Mouse (Mus musculus): ENCODE results near the gene Ankrd23. TPM values are rescaled to one million over a fixed set of nuclear protein-coding genes. Genes with fewer than 3 reads are reported as not detected.

Gene Ankrd23
- total and polyA plus RNA-seq, 3 experiments, result 2.9 to 3.7 TPM; not detected in 1

DNA sequence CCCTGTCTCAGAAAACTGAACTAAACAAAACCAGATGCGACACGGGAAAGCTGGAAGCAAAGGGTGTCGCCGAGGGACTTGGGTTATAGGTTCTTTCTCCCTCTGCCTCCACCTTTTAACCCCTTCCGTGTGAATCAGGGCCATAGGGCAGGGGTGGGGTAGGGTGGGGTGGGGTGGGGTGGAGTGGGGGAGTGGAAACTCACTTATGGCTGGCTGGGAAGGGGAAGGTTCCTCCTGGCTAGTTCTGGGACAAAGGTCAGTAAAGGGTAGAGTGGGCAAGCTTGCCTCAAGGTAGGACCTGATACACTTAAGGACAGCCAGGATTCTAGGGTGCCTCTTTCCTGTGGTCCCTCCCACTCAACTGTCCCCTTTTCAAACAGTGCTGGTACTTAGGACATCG lies 43.4 kb downstream of the Ankrd23 start:
- Histone ChIP-seq H3K4me1 (ENCODE audit: control insufficient read depth in 1 of 2, insufficient read depth in 2 of 2, low read length in 2 of 2) (no peaks in the 10 kb centered on the region), H3K27ac (ENCODE audit: control insufficient read depth, low read depth, low read length) (no peak overlapping the region), H3K36me3 (ENCODE audit: control insufficient read depth in 1 of 2, insufficient read depth in 2 of 2, low read length in 2 of 2) (no peaks in the 10 kb centered on the region), H3K79me2 (ENCODE audit: control insufficient read depth, insufficient read depth, low read length, poor library complexity) (no peaks in the 10 kb centered on the region), H3K4me3 (ENCODE audit: control insufficient read depth in 1 of 2, insufficient read depth in 1 of 2, low read depth in 2 of 2, low read length in 2 of 2) (no peak overlapping the region), H3K27me3 (ENCODE audit: control insufficient read depth in 1 of 2, insufficient read depth in 2 of 2, low read length in 2 of 2) (no peaks in the 10 kb centered on the region), H3K9me3 (replicated peaks; ENCODE audit: insufficient read depth, low read length) (no peaks in the 10 kb centered on the region), H3K9ac (ENCODE audit: control insufficient read depth, low read depth, low read length, poor library complexity, severe bottlenecking) (no peak overlapping the region)
- no peak for TF ChIP-seq BHLHE40 (IDR thresholded peaks at IDR 0.05; ENCODE audit: borderline replicate concordance, low read depth, low read length)
- DNase-seq (ENCODE audit: low read depth, low spot score), result no peak

DNA sequence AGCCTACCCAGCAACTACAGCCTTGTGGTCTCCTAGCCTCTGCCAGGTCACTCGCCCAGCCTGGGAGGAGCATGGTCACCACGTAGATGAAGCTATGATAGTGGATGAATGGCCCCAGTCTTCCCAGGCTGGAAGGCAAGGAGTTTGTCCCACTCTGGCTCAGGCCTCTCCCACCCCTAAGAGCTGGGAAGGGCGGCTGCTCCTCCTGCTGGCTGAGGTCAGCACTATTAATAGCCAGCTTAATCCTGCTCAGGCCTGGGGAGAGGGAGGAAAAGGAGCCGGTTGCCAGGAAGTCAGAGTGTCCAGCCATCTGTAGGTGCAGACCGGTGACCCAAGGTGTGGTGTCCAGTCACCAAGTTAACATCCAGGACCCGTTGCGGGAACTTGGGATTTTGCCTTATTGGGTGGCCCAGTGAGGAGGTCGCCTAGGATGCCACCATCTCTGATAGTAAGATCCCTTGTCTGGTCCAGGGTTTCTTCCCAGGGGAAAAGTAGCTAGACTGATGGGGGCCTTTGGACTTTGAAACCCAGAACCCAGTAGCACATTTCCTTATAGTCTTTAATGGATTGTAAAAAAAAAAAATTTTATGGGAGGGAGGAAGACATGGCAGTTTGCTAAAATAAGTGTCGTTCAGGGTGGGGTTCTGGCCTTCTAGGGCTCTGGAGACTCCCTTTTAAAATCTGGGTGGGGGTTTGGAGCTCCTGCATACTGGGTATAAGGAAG lies 44.1 kb downstream of the Ankrd23 start:
- no peaks in the 10 kb centered on the region for H3K4me1 ChIP-seq (ENCODE audit: control insufficient read depth in 1 of 2, insufficient read depth in 2 of 2, low read length in 2 of 2)
- H3K27me3 ChIP-seq (ENCODE audit: control insufficient read depth in 1 of 2, insufficient read depth in 2 of 2, low read length in 2 of 2), result no peaks in the 10 kb centered on the region
- H3K9ac ChIP-seq (ENCODE audit: control insufficient read depth, low read depth, low read length, poor library complexity, severe bottlenecking), result no peak overlapping the region
- H3K27ac ChIP-seq (ENCODE audit: control insufficient read depth, low read depth, low read length), result no peak overlapping the region
- no peaks in the 10 kb centered on the region for H3K79me2 ChIP-seq (ENCODE audit: control insufficient read depth, insufficient read depth, low read length, poor library complexity)
- no peaks in the 10 kb centered on the region for H3K9me3 ChIP-seq (replicated peaks; ENCODE audit: insufficient read depth, low read length)
- no peaks in the 10 kb centered on the region for H3K36me3 ChIP-seq (ENCODE audit: control insufficient read depth in 1 of 2, insufficient read depth in 2 of 2, low read length in 2 of 2)
- TF ChIP-seq CTCF (IDR thresholded peaks at IDR 0.05 in 2 of 3, conservative IDR thresholded peaks at IDR 0.05 in 1 of 3; ENCODE audit: control insufficient read depth in 1 of 3, insufficient read depth in 1 of 3, low read depth in 2 of 3, low read length in 3 of 3, poor library complexity in 1 of 3, severe bottlenecking in 1 of 3), result peak in 1 of 3 experiments; percentile 12; a peak in 1 of 6 replicates
- no peak for TF ChIP-seq ZNF384 (IDR thresholded peaks at IDR 0.05; ENCODE audit: low read depth, low read length)
- no peak for TF ChIP-seq MXI1 (IDR thresholded peaks at IDR 0.05; ENCODE audit: low read depth, low read length)
- TF ChIP-seq JUND (IDR thresholded peaks at IDR 0.05; ENCODE audit: low read depth, low read length), result no peak
- TF ChIP-seq USF1 (IDR thresholded peaks at IDR 0.05; ENCODE audit: low read depth, low read length), result no peak
- TF ChIP-seq MEF2A (IDR thresholded peaks at IDR 0.05; ENCODE audit: extremely low read depth, insufficient replicate concordance, low read depth, low read length, poor library complexity, severe bottlenecking), result no peak
- TF ChIP-seq ELF1 (IDR thresholded peaks at IDR 0.05; ENCODE audit: low read depth, low read length), result no peak
- TF ChIP-seq RCOR1 (IDR thresholded peaks at IDR 0.05; ENCODE audit: low read depth, low read length), result no peak
- TF ChIP-seq NELFE (IDR thresholded peaks at IDR 0.05; ENCODE audit: low read depth, low read length), result no peak
- peak; percentile 4 for TF ChIP-seq RAD21 (IDR thresholded peaks at IDR 0.05; ENCODE audit: low read depth, low read length)
- TF ChIP-seq POLR2AphosphoS2 (IDR thresholded peaks at IDR 0.05; ENCODE audit: low read length), result no peak
- no peak for TF ChIP-seq POLR2A (IDR thresholded peaks at IDR 0.05; ENCODE audit: control insufficient read depth in 1 of 2, insufficient read depth in 1 of 2, low read depth in 1 of 2, low read length in 2 of 2, poor library complexity in 1 of 2)
- no peak for DNase-seq (ENCODE audit: low read depth, low spot score)
- H3K4me3 ChIP-seq (ENCODE audit: control insufficient read depth in 1 of 2, insufficient read depth in 1 of 2, low read depth in 2 of 2, low read length in 2 of 2), result no peak overlapping the region

DNA sequence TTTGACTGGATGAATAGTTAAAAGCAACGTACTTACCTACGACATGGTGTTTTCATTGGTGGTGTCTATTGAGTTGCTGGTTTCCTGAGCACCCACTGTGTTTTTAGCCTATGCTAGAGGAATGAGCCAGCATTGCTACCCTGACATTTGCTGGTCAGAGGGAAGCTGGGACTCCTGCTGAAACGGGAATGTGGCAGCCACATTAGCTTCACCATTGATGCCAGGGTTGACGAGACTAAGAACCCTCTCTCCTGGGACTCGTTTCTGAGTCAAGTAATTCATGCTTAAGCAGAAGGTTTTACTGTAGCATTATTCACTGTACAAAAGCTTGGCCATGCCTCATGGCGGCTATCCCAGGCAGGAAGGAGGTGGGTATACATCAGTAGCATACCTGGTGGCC lies 47.0 kb downstream of the Ankrd23 start:
- no peak for DNase-seq (ENCODE audit: low read depth, low spot score)
- Histone ChIP-seq H3K9me3 (replicated peaks; ENCODE audit: insufficient read depth, low read length) (no peaks in the 10 kb centered on the region), H3K27ac (ENCODE audit: control insufficient read depth, low read depth, low read length) (no peak overlapping the region), H3K9ac (ENCODE audit: control insufficient read depth, low read depth, low read length, poor library complexity, severe bottlenecking) (no peak overlapping the region), H3K79me2 (ENCODE audit: control insufficient read depth, insufficient read depth, low read length, poor library complexity) (no peaks in the 10 kb centered on the region), H3K4me1 (ENCODE audit: control insufficient read depth in 1 of 2, insufficient read depth in 2 of 2, low read length in 2 of 2) (no peaks in the 10 kb centered on the region), H3K36me3 (ENCODE audit: control insufficient read depth in 1 of 2, insufficient read depth in 2 of 2, low read length in 2 of 2) (no peaks in the 10 kb centered on the region), H3K27me3 (ENCODE audit: control insufficient read depth in 1 of 2, insufficient read depth in 2 of 2, low read length in 2 of 2) (no peaks in the 10 kb centered on the region), H3K4me3 (ENCODE audit: control insufficient read depth in 1 of 2, insufficient read depth in 1 of 2, low read depth in 2 of 2, low read length in 2 of 2) (no peak overlapping the region)
- TF ChIP-seq ZC3H11A (IDR thresholded peaks at IDR 0.05; ENCODE audit: low read depth, low read length) (no peak), ETS1 (IDR thresholded peaks at IDR 0.05; ENCODE audit: low read depth, low read length) (no peak)

All from MEL (cell line).